Mouse (Mus musculus) liver, embryonic 15.5 days (tissue): Measurements from ENCODE around the gene Tenm4. TPM values are rescaled to one million over a fixed set of nuclear protein-coding genes. Genes with fewer than 3 reads are reported as not detected.

Source experiments
- ATAC-seq: fragments of 200-750 bp; cut with Nextera tagmentation; 2 replicates; pipeline ENCODE4 v1.8.0; 2017; ENCODE audit warnings: moderate number of reproducible peaks, mild to moderate bottlenecking, moderate library complexity; ENCODE audit not compliant: insufficient read depth
- H3K27ac ChIP-seq: fragments of 300-500 bp; sonication (generic); replicated peaks from 2 replicates; pipeline ENCODE4 v1.5.1; 2015; ENCODE audit warnings: mild to moderate bottlenecking, inconsistent platforms
- H3K27me3 ChIP-seq: fragments of 300-500 bp; sonication (generic); 2 replicates; pipeline ENCODE4 v1.6.1; 2015; ENCODE audit warnings: mild to moderate bottlenecking, inconsistent platforms
- H3K36me3 ChIP-seq: fragments of 300-500 bp; sonication (generic); replicated peaks from 2 replicates; pipeline ENCODE4 v1.6.1; 2015; ENCODE audit warnings: moderate library complexity, mild to moderate bottlenecking, inconsistent platforms
- H3K4me1 ChIP-seq: fragments of 300-500 bp; sonication (generic); replicated peaks from 2 replicates; pipeline ENCODE4 v1.6.1; 2015; ENCODE audit warnings: inconsistent platforms
- H3K4me2 ChIP-seq: fragments of 300-500 bp; sonication (generic); 2 replicates; pipeline ENCODE4 v1.6.1; 2015; ENCODE audit warnings: moderate library complexity, mild to moderate bottlenecking, inconsistent platforms
- H3K4me3 ChIP-seq: fragments of 300-500 bp; sonication (generic); replicated peaks from 2 replicates; pipeline ENCODE4 v1.5.1; 2015; ENCODE audit warnings: mild to moderate bottlenecking, inconsistent platforms
- H3K9ac ChIP-seq: fragments of 300-500 bp; sonication (generic); 2 replicates; pipeline ENCODE4 v1.6.1; 2015; ENCODE audit warnings: moderate library complexity, mild to moderate bottlenecking, inconsistent platforms
- H3K9me3 ChIP-seq: fragments of 300-500 bp; sonication (generic); replicated peaks from 2 replicates; pipeline ENCODE4 v1.6.1; 2016; ENCODE audit warnings: inconsistent platforms
- WGBS: fragments of 180-500 bp; shearing (Covaris S2); methylation state at CpG from one replicate; pipeline ENCODE4 v1.1.7; 2015; ENCODE audit warnings: mixed read lengths; ENCODE audit not compliant: insufficient replicate concordance; 5-methylcytosine and 5-hydroxymethylcytosine counted together
- polyA plus RNA-seq: library from polyadenylated mRNA; unstranded; fragments of >200 nt; fragmentation: Nextera tagmentation; extraction: Ambion mirVana; gene quantifications from 2 replicates; pipeline ENCODE4 v1.2.1, GENCODE M21; 2015

The Tenm4 gene
- polyA plus RNA-seq, 1 experiment from 2014 or later: 0.69 TPM

- Histone ChIP-seq H3K9ac (no peak overlapping the region), H3K9me3 (no peaks in the 10 kb centered on the region), H3K27me3 (peaks cover 30% of the 10 kb centered on the region), H3K36me3 (no peaks in the 10 kb centered on the region), H3K4me2 (no peak overlapping the region), H3K4me1 (no peaks in the 10 kb centered on the region; the same call in 1 of the 2 replicates), H3K27ac (no peak overlapping the region), H3K4me3 (no peak overlapping the region)
- WGBS: 21% methylated on average over 9 of the region's 10 CpGs
- no peak for ATAC-seq
These were observed 33.8 kb downstream of the Tenm4 start for GRCm38 (mm10) chr7:96204809-96205350.

GRCm38 (mm10) chr7:96207071-96207470 is 36.0 kb downstream of the Tenm4 start:
- H3K27ac ChIP-seq: no peak overlapping the region
- no peak for ATAC-seq
- no peaks in the 10 kb centered on the region for H3K36me3 ChIP-seq
- WGBS: 32% methylated on average over 3 of the region's 3 CpGs
- H3K4me1 ChIP-seq: peaks cover 9% of the 10 kb centered on the region; the same call in 1 of the 2 replicates
- no peaks in the 10 kb centered on the region for H3K9me3 ChIP-seq
- peaks cover 52% of the 10 kb centered on the region for H3K27me3 ChIP-seq
- H3K4me2 ChIP-seq: no peak overlapping the region
- no peak overlapping the region for H3K4me3 ChIP-seq
- H3K9ac ChIP-seq: no peak overlapping the region

DNA sequence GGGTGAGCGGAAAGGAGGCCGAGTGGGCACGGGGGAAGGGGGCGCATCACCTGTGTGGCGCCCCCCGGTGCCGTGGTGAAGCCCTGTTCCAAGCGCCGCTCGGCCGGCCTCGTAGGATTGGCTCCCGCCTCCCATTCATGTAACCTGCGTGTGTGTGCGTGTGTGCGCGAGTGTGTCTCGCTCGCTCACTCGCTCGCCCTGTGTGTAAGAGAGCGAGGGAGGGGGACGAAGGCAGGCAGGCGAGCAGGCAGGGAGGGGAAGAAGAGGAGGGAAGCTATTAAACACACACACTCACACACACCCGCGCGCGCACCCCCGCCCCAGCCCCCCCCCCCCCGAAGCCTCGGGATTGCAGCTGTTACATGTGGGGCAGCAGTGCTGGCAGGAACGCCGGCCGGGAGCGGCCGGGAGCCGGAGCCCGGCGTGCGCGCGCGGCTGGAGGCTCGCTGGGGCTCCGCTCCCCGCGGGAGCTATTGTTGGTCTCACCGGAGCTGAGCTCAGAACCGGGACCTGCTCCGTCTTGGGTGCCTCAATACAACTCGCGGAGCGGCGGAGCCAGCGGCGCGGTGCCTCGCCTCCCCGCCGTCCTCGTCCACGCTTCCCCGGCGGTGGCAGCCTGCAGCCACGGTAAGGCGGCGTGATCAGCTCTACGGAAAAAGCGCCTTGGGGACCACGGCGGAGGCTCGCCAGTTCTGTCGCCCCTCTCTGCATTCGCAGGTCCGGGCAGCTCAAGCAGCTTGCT is 38.9 kb downstream of the Tenm4 start:
- Histone ChIP-seq H3K36me3 (no peaks in the 10 kb centered on the region), H3K9me3 (no peaks in the 10 kb centered on the region), H3K4me1 (peaks cover 13% of the 10 kb centered on the region; the same call in 1 of the 2 replicates), H3K27ac (no peak overlapping the region), H3K4me3 (peak overlapping the region; percentile 39), H3K27me3 (peaks cover 81% of the 10 kb centered on the region), H3K9ac (no peak overlapping the region), H3K4me2 (peak overlapping the region; percentile 59)
- ATAC-seq: 0 out of 2 replicates have a peak, but pooled peaks have one; percentile 12
- WGBS: 2% methylated on average over 71 of the region's 75 CpGs

DNA sequence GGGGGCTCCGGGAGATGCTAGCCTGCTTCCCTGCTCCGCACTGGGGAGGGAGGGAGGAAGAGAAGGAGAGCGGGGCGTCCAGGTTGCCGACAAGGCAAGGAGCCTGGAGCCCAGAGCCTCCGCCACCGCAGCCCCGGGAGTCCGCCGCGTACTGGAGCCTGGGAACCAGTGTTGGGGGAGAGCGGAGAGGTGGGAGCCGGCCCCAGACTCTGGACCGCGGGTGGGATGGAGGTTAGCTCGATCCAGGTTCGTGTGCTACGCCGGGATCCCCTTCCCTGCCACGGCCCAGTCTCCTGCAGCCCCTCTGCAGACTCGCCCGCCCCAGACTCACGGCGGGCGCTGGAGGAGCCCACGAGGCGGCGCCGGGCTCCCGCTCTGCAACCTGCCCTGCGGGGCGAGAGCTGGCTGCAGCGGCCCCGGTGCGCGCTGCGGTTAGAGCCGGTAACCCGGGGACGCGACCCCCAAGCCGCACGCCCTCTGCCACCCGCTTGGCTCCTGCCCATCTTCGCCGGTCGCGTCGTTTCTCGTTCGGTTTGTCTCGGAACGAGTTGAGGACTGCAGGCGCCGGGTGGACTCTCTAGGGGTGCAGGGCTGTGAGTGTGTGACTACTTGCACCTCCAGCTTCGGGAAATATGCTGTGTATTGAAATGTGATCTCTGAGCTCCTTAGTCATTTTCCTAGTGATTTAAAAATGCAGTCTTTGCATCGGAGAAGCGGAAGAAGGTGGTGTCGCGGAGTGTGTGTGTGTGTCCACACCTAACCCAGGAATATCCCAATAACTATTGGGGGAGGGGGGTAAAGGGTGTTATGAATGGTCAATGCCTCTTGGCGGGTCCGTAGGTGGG is 39.7 kb downstream of the Tenm4 start:
- Histone ChIP-seq H3K4me2 (peak overlapping the region; percentile 59), H3K9me3 (no peaks in the 10 kb centered on the region), H3K4me1 (peaks cover 13% of the 10 kb centered on the region; the same call in 1 of the 2 replicates), H3K36me3 (no peaks in the 10 kb centered on the region), H3K9ac (no peak overlapping the region), H3K4me3 (peak overlapping the region; percentile 39), H3K27me3 (peaks cover 88% of the 10 kb centered on the region), H3K27ac (no peak overlapping the region)
- no peak for ATAC-seq
- 1% methylated on average over 62 of the region's 62 CpGs for WGBS

GRCm38 (mm10) chr7:96211618-96212021 is 40.6 kb downstream of the Tenm4 start:
- Histone ChIP-seq H3K9ac (no peak overlapping the region), H3K4me3 (no peak overlapping the region), H3K9me3 (no peaks in the 10 kb centered on the region), H3K27ac (no peak overlapping the region), H3K4me1 (peaks cover 13% of the 10 kb centered on the region; the same call in 1 of the 2 replicates), H3K27me3 (peaks cover 88% of the 10 kb centered on the region), H3K4me2 (no peak overlapping the region), H3K36me3 (no peaks in the 10 kb centered on the region)
- ATAC-seq: no peak
- 1% methylated on average over 17 of the region's 17 CpGs for WGBS

GRCm38 (mm10) chr7:96212224-96212591 is 41.2 kb downstream of the Tenm4 start:
- H3K4me3 ChIP-seq: peak overlapping the region; percentile 40
- no peak overlapping the region for H3K27ac ChIP-seq
- ATAC-seq: no peak
- H3K4me1 ChIP-seq: peaks cover 13% of the 10 kb centered on the region; the same call in 1 of the 2 replicates
- no peak overlapping the region for H3K9ac ChIP-seq
- 0% methylated on average over 9 of the region's 9 CpGs for WGBS
- H3K9me3 ChIP-seq: no peaks in the 10 kb centered on the region
- H3K4me2 ChIP-seq: peak overlapping the region; percentile 60
- H3K27me3 ChIP-seq: peaks cover 84% of the 10 kb centered on the region
- no peaks in the 10 kb centered on the region for H3K36me3 ChIP-seq

DNA sequence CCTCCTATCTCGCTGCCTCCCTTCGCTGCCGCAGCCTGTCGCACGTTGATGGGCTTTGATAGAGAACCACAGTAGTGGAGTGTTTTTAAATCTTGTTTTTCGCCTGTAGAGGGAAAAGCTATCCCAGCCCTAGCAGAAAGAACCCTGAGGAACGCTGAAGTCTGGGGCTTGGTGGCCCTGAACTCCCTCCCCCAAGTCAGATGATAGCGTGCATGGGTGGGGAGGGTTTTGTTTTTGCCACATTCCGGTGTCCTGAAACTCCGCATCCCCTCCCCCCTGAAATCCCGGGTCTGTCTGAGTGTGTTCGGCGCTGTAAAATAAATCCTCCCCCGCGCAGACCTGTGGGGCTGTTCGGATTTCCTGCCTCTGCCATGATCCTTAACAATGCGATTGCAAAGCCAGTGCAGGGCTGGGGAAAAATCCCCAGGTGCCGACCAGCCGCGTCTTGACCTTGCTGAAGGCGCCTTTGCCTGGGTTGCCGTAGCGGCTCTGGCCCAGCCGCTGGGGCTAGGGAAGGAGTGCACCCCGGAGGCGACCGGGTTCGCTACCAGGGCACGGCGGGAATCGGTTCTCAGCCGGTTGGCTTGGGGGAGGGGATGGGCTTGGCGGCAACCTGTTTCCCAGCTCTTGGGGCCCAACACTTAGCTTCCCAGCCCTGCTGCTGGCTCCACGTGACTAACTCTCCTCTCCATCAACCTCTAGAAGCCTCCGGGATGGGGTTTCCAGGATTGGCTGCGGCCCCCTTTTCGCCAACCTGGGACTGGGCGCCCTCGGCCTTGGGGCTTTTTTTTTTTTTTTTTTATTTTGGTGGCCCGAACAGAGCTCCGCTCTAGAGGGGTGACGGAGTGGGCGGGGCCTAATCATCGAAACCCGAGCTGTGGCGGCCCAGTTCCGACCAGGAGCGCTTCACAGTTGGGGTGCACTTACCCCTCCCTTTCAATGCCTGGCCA is 41.8 kb downstream of the Tenm4 start:
- peaks cover 13% of the 10 kb centered on the region; the same call in 1 of the 2 replicates for H3K4me1 ChIP-seq
- no peak overlapping the region for H3K27ac ChIP-seq
- WGBS: under 1% methylated on average over 48 of the region's 48 CpGs
- H3K4me2 ChIP-seq: peak overlapping the region; percentile 60
- peak overlapping the region; percentile 40 for H3K4me3 ChIP-seq
- H3K9me3 ChIP-seq: no peaks in the 10 kb centered on the region
- no peak for ATAC-seq
- H3K36me3 ChIP-seq: no peaks in the 10 kb centered on the region
- peaks cover 78% of the 10 kb centered on the region for H3K27me3 ChIP-seq
- H3K9ac ChIP-seq: no peak overlapping the region

GRCm38 (mm10) chr7:96213741-96214140 is 42.7 kb downstream of the Tenm4 start:
- Histone ChIP-seq H3K4me1 (peaks cover 13% of the 10 kb centered on the region; the same call in 1 of the 2 replicates), H3K4me3 (no peak overlapping the region), H3K9ac (no peak overlapping the region), H3K36me3 (no peaks in the 10 kb centered on the region), H3K9me3 (no peaks in the 10 kb centered on the region), H3K27ac (no peak overlapping the region), H3K27me3 (peaks cover 69% of the 10 kb centered on the region), H3K4me2 (peak overlapping the region; percentile 60)
- 21% methylated on average over 8 of the region's 10 CpGs for WGBS
- no peak for ATAC-seq

GRCm38 (mm10) chr7:96214876-96215275 is 43.8 kb downstream of the Tenm4 start:
- WGBS: 38% methylated on average over 2 of the region's 2 CpGs
- no peak overlapping the region for H3K9ac ChIP-seq
- no peaks in the 10 kb centered on the region for H3K9me3 ChIP-seq
- H3K27ac ChIP-seq: no peak overlapping the region
- no peak for ATAC-seq
- H3K36me3 ChIP-seq: no peaks in the 10 kb centered on the region
- H3K4me3 ChIP-seq: no peak overlapping the region
- H3K4me2 ChIP-seq: no peak overlapping the region
- peaks cover 58% of the 10 kb centered on the region for H3K27me3 ChIP-seq
- H3K4me1 ChIP-seq: 0 out of 2 replicates have a peak, but pooled peaks cover 13% of the 10 kb centered on the region

DNA sequence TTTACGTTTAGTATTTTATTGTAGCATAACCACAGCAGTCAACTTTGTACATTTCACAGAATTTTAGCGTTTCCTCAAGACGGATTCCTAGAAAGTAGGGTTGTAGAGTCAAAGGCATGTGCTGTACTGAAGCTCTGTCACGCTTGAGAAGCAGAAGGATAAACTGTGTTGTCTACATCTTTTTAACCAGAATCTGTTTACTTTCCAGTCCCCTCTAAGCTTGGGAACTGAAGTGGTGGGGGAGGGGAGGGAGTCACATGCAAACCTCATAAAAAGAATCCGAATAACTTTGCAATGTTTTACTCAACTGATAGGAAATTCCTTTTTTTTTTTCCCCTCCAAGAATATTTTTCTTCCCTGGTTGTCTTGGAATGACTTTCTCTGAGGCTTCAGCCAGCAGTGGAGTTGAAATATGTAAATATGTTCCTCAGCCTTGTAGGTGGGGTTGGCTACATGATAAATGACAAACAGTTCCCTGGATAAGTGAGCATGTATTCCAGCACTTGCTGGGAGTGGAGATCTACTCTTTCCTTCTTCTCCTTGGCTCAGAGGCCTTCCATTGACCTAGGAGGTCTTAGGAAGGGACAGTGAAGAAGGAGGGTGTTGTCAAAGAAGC is 45.0 kb downstream of the Tenm4 start:
- Histone ChIP-seq H3K4me3 (no peak overlapping the region), H3K4me1 (0 out of 2 replicates have a peak, but pooled peaks cover 11% of the 10 kb centered on the region), H3K27me3 (peaks cover 47% of the 10 kb centered on the region), H3K4me2 (no peak overlapping the region), H3K36me3 (no peaks in the 10 kb centered on the region), H3K9me3 (no peaks in the 10 kb centered on the region), H3K27ac (no peak overlapping the region), H3K9ac (no peak overlapping the region)
- 46% methylated on average over 5 of the region's 5 CpGs for WGBS
- ATAC-seq: no peak
